Mouse (Mus musculus): Measurements from ENCODE around the gene Coq9.

DNA sequence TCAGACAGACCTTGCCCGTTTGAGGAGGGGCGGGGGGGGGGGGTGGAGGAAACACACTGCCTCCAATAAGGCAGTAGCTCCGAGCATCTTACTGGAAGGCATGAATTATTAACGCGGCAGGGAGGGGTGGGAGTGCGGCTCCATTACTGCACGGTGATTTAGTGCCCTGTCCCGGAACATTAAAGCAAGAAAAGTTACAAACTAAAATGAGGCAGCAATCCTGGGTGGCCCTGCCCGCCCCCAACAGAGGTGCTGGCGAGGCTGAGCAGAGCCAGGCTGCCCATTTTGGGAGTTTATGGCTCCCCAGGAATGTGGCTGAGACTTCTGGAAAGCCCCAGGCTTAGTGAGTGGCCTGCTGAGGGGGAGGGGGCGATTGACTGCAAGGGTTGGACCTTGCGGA is 65.6 kb downstream of the Coq9 start:
- TF ChIP-seq POLR2A (IDR thresholded peaks at IDR 0.05; ENCODE audit: low read depth, low read length) (no peak), CTCF (conservative IDR thresholded peaks at IDR 0.05; ENCODE audit: insufficient read depth, insufficient read length, low read depth, low read length) (no peak)
